Mouse (Mus musculus) liver, embryonic 16.5 days (tissue): Measurements from ENCODE around the gene Ubap1. TPM values are rescaled to one million over a fixed set of nuclear protein-coding genes. Genes with fewer than 3 reads are reported as not detected.

ENCODE experiments used
- ATAC-seq: fragments of 200-750 bp; cut with Nextera tagmentation; 2 replicates; pipeline ENCODE4 v1.8.0; 2017; ENCODE audit warnings: low read depth, mild to moderate bottlenecking, moderate number of reproducible peaks, moderate library complexity
- H3K27ac ChIP-seq: fragments of 300-500 bp; sonication (generic); 2 replicates; pipeline ENCODE4 v1.5.1; 2014; ENCODE audit warnings: mild to moderate bottlenecking, low read length
- H3K27me3 ChIP-seq: fragments of 300-500 bp; sonication (generic); 2 replicates; pipeline ENCODE4 v1.6.1; 2014; ENCODE audit warnings: low read depth, low read length, mixed read lengths; ENCODE audit not compliant: control insufficient read depth, insufficient read depth
- H3K36me3 ChIP-seq: fragments of 300-500 bp; sonication (generic); 2 replicates; pipeline ENCODE4 v1.6.1; 2014; ENCODE audit warnings: mild to moderate bottlenecking; ENCODE audit not compliant: control insufficient read depth, insufficient read depth
- H3K4me1 ChIP-seq: fragments of 300-500 bp; sonication (generic); 2 replicates; pipeline ENCODE4 v1.6.1; 2014; ENCODE audit warnings: low read depth, low read length, mixed read lengths; ENCODE audit not compliant: control insufficient read depth
- H3K4me2 ChIP-seq: fragments of 300-500 bp; sonication (generic); 2 replicates; pipeline ENCODE4 v1.6.1; 2014; ENCODE audit warnings: low read depth, low read length, mixed read lengths
- H3K4me3 ChIP-seq: fragments of 300-500 bp; sonication (generic); 2 replicates; pipeline ENCODE4 v1.5.1; 2014; ENCODE audit warnings: low read depth, mild to moderate bottlenecking, low read length
- H3K9ac ChIP-seq: fragments of 300-500 bp; sonication (generic); 2 replicates; pipeline ENCODE4 v1.6.1; 2014; ENCODE audit warnings: low read depth, low read length
- H3K9me3 ChIP-seq: fragments of 300-500 bp; sonication (generic); replicated peaks from 2 replicates; pipeline ENCODE4 v1.6.1; 2016; ENCODE audit warnings: low read length; ENCODE audit not compliant: control insufficient read depth
- WGBS: fragments of 180-500 bp; shearing (Covaris S2); extraction: QIAGEN DNeasy Blood & Tissue Kit; methylation state at CpG from one replicate; pipeline ENCODE4 v1.1.7; 2014; ENCODE audit not compliant: insufficient replicate concordance; 5-methylcytosine and 5-hydroxymethylcytosine counted together
- polyA plus RNA-seq: library from polyadenylated mRNA; unstranded; fragments of >200 nt; fragmentation: Nextera tagmentation; extraction: Ambion mirVana; gene quantifications from 2 replicates; pipeline ENCODE4 v1.2.1, GENCODE M21; 2015

Ubap1 gene
- 32.8 and 36.8 TPM in 2 replicates for polyA plus RNA-seq

GRCm38 (mm10) chr4:41348584-41349198 is at the start of gene Ubap1:
TSS of gene Ubap1 (plus strand) at chr4:41348996.
- Histone ChIP-seq H3K4me3 (peak within 1 kb of the TSS; percentile 80), H3K27me3 (no peaks in the 10 kb centered on the region), H3K9me3 (no peaks in the 10 kb centered on the region), H3K9ac (peak within 1 kb of the TSS; percentile 95), H3K36me3 (no peaks in the 10 kb centered on the region), H3K4me1 (peaks cover 25% of the 10 kb centered on the region), H3K27ac (peak within 1 kb of the TSS; percentile 89), H3K4me2 (peak within 1 kb of the TSS; percentile 79)
- ATAC-seq: peak; percentile 91
- under 1% methylated on average over 31 of the region's 31 CpGs for WGBS

- H3K27ac ChIP-seq: peak overlapping the region; percentile 8; the same call in 1 of the 2 replicates
- WGBS: 73% methylated on average over 7 of the region's 7 CpGs
- ATAC-seq: no peak
These were observed 45.1 kb upstream of the Ubap1 start for GRCm38 (mm10) chr4:41303671-41304070.

GRCm38 (mm10) chr4:41304302-41304701 is 44.5 kb upstream of the Ubap1 start:
- Histone ChIP-seq H3K4me1 (peaks cover 23% of the 10 kb centered on the region), H3K36me3 (peaks cover 64% of the 10 kb centered on the region), H3K9ac (no peak overlapping the region), H3K27me3 (no peaks in the 10 kb centered on the region), H3K9me3 (no peaks in the 10 kb centered on the region), H3K4me3 (no peak overlapping the region), H3K4me2 (peak overlapping the region; percentile 12; the same call in 1 of the 2 replicates), H3K27ac (peak overlapping the region; percentile 3; the same call in 1 of the 2 replicates)
- 25% methylated on average over 3 of the region's 3 CpGs for WGBS
- ATAC-seq: no peak

More at GRCm38 (mm10) chr4:41303671-41304070, 45.1 kb upstream of the Ubap1 start:
- H3K4me2 ChIP-seq: no peak overlapping the region
- peaks cover 65% of the 10 kb centered on the region for H3K36me3 ChIP-seq
- H3K4me1 ChIP-seq: peaks cover 21% of the 10 kb centered on the region
- no peaks in the 10 kb centered on the region for H3K9me3 ChIP-seq
- H3K27me3 ChIP-seq: no peaks in the 10 kb centered on the region
- no peak overlapping the region for H3K4me3 ChIP-seq
- no peak overlapping the region for H3K9ac ChIP-seq

GRCm38 (mm10) chr4:41307406-41307805 is 41.4 kb upstream of the Ubap1 start:
- Histone ChIP-seq H3K36me3 (peaks cover 58% of the 10 kb centered on the region), H3K4me1 (peaks cover 36% of the 10 kb centered on the region)

GRCm38 (mm10) chr4:41310567-41311563 is 37.9 kb upstream of the Ubap1 start:
- peak overlapping the region; percentile 70 for H3K4me2 ChIP-seq
- H3K9me3 ChIP-seq: no peaks in the 10 kb centered on the region
- peaks cover 49% of the 10 kb centered on the region for H3K36me3 ChIP-seq
- H3K9ac ChIP-seq: no peak overlapping the region
- peaks cover 37% of the 10 kb centered on the region for H3K4me1 ChIP-seq
- ATAC-seq: no peak
- H3K27ac ChIP-seq: peak overlapping the region; percentile 52
- no peaks in the 10 kb centered on the region for H3K27me3 ChIP-seq
- WGBS: 52% methylated on average over 9 of the region's 9 CpGs
- 0 out of 2 replicates have a peak overlapping the region, but pooled peaks have one; percentile 3 for H3K4me3 ChIP-seq

More at GRCm38 (mm10) chr4:41307406-41307805, 41.4 kb upstream of the Ubap1 start:
- no peak overlapping the region for H3K4me3 ChIP-seq
- 75% methylated on average over 6 of the region's 6 CpGs for WGBS
- H3K9ac ChIP-seq: no peak overlapping the region
- no peak for ATAC-seq
- no peak overlapping the region for H3K4me2 ChIP-seq
- H3K27me3 ChIP-seq: no peaks in the 10 kb centered on the region
- H3K27ac ChIP-seq: no peak overlapping the region
- no peaks in the 10 kb centered on the region for H3K9me3 ChIP-seq

- Histone ChIP-seq H3K36me3 (peaks cover 30% of the 10 kb centered on the region), H3K27me3 (no peaks in the 10 kb centered on the region), H3K27ac (peak overlapping the region; percentile 99), H3K9ac (peak overlapping the region; percentile 100), H3K9me3 (no peaks in the 10 kb centered on the region), H3K4me3 (peak overlapping the region; percentile 100), H3K4me1 (peaks cover 33% of the 10 kb centered on the region), H3K4me2 (peak overlapping the region; percentile 70)
- WGBS: 15% methylated on average over 14 of the region's 14 CpGs
- ATAC-seq: no peak
These were observed 35.1 kb upstream of the Ubap1 start for GRCm38 (mm10) chr4:41313722-41314121.

- H3K4me1 ChIP-seq: peaks cover 32% of the 10 kb centered on the region
These were observed 34.4 kb upstream of the Ubap1 start, which contains the start of gene Dcaf12 for GRCm38 (mm10) chr4:41314141-41315129. TSS of gene Dcaf12 (minus strand) at chr4:41314889.

GRCm38 (mm10) chr4:41315173-41315572 is 33.6 kb upstream of the Ubap1 start:
- H3K4me3 ChIP-seq: peak overlapping the region; percentile 100
- H3K9ac ChIP-seq: peak overlapping the region; percentile 100
- peak overlapping the region; percentile 99 for H3K27ac ChIP-seq
- no peak for ATAC-seq
- H3K36me3 ChIP-seq: peaks cover 20% of the 10 kb centered on the region
- H3K27me3 ChIP-seq: no peaks in the 10 kb centered on the region
- peak overlapping the region; percentile 91 for H3K4me2 ChIP-seq
- peaks cover 32% of the 10 kb centered on the region for H3K4me1 ChIP-seq
- WGBS: 48% methylated on average over 8 of the region's 8 CpGs
- H3K9me3 ChIP-seq: no peaks in the 10 kb centered on the region

More at GRCm38 (mm10) chr4:41314141-41315129, 34.4 kb upstream of the Ubap1 start, which contains the start of gene Dcaf12:
- H3K27me3 ChIP-seq: no peaks in the 10 kb centered on the region
- WGBS: under 1% methylated on average over 70 of the region's 70 CpGs
- H3K4me2 ChIP-seq: peak within 1 kb of the TSS; percentile 91
- H3K9me3 ChIP-seq: no peaks in the 10 kb centered on the region
- peaks cover 26% of the 10 kb centered on the region for H3K36me3 ChIP-seq
- peak within 1 kb of the TSS; percentile 100 for H3K4me3 ChIP-seq
- H3K27ac ChIP-seq: peak within 1 kb of the TSS; percentile 99
- ATAC-seq: peak; percentile 96
- H3K9ac ChIP-seq: peak within 1 kb of the TSS; percentile 100
